Mouse (Mus musculus) embryo, embryonic 9.5 days (tissue): ENCODE results near the gene Cdc7.

ENCODE experiments used
- DNase-seq: peaks from one replicate; pipeline ENCODE4 v3.0.0-alpha.2; 2017; ENCODE audit errors: extremely low spot score

Gene Cdc7

DNA sequence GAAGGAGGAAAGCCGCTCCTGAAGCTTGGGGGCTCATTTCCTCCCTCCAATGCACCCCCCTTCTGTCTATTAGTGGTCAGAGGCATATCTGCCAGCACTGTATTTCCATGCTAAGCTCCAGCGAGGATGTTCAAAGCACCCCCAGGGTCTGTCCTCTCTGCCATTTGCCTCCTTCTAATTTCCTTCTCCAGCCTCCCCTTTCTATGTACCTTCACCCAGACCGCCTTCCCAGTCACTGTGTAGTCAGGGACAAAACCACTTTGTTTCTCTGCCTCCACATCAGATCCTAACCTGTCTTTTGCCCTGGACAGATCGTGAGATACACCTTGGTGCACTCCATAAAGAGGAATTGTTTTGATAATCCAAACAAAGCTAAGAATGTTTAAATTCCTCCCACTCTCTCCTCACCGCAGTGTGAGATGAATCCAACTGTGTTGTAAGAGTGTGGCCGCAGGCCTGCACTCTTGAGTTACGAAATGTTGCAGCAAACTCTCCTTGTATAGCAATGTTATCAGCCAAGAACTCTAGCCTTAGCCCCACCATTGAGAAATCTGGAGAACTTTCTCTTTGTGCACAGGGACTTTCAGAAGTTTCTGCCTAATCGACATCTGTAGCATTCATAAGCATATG lies 27.3 kb downstream of the Cdc7 start:
- no peak for DNase-seq

GRCm38 (mm10) chr5:106994716-106995115 lies 30.6 kb downstream of the Cdc7 start:
- no peak for DNase-seq

GRCm38 (mm10) chr5:106995886-106996538 lies 31.9 kb downstream of the Cdc7 start:
- DNase-seq, result peak; percentile 57

GRCm38 (mm10) chr5:106996539-106997244 lies 32.6 kb downstream of the Cdc7 start:
- DNase-seq, result no peak

GRCm38 (mm10) chr5:107001396-107002090 lies 37.4 kb downstream of the Cdc7 start:
- DNase-seq, result peak; percentile 19

DNA sequence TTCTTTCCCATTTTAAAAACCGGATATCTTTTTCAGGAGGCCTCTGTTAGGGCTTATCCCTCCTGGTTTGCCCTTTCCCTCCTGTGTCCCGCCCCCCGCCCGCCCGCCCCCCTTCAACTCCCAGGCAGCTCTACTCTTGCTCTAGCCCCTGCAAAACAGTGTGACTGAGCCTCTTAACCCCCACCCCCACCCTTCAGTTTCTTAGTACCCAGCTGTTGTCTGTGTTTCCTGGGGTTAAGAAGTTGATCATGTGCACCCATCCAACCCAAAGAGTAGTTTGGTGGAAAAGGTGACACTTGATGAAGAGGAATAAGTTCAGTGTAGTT lies 37.9 kb downstream of the Cdc7 start:
- DNase-seq, result no peak

DNA sequence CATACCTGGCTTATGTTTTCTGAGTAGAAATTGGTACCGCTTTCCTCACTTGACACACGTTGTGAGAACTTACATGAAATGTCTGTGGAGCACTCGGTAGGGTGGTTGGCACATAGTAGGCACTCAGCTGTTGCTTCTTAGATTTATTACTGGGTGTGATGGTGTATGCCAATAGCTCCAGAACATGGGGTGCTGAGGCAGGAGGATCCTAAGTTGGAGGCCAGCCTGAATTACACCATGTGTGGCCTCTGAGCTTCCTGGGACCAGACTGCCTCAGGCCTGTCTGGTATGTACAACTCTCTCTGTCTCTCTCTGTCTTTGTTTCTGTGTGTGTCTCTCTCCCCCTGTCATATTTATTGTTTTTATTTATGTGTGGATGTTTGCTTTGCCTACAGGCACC lies 45.6 kb downstream of the Cdc7 start:
- DNase-seq, result no peak

GRCm38 (mm10) chr5:107010300-107010699 lies 46.2 kb downstream of the Cdc7 start:
- no peak for DNase-seq

- no peak for DNase-seq
Measured at GRCm38 (mm10) chr5:107011316-107012029, 47.4 kb downstream of the Cdc7 start.

DNA sequence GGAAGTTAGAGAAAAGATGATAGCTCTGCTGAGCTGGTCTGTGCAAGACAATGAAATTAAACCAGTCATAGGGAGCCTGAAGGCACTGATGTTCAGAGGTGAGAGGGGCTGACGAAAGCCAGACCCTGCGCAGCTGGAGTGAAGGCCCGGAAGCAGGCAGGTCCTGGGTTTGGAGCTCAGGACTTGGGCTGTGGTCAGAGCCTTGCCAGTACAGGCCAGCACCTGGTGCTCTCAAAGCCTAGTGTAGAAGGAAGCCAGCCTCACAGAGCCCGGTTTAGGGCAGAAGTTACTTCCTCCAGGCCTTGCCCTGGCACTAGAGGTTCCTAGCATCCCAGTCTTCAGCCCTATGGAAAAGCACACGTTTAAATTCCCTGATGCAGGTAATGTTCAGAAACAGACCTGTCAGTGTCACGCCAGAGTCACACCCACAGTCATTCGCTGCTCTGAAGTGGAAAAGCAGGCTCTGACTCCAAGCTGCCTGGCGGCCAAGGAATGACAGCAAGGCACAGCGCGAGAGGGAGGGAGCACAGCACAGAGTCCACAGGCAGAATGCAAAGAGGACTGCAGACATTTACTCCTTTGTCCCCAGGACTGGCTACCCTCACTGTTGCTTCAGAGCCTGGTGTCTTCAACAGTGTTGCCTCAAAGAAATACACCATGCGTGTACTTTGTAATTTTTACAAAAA lies 48.1 kb downstream of the Cdc7 start:
- no peak for DNase-seq

DNA sequence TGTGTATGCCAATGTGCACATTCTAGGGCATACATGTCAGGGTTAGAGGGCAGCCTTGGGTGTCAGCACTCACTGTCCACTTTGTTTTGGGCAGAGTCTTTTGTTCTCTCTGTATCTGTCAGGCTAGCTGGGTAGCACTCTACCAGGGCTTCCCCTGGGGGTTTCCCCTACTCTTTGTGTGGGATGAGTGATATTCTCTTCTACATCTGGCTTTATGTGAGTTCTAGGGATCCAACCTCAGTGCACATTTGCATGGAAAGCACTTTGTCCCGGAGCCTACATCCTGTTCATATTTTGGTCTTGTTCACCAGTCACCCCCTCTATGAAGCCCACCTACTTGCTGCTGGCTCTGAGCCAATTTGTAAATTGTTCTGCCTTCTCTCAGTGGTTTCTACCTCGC lies 49.3 kb downstream of the Cdc7 start:
- no peak for DNase-seq

GRCm38 (mm10) chr5:107014146-107014545 lies 50.0 kb downstream of the Cdc7 start:
- DNase-seq, result no peak

- peak; percentile 29 for DNase-seq
Measured at GRCm38 (mm10) chr5:107015046-107015421, 50.9 kb downstream of the Cdc7 start.

GRCm38 (mm10) chr5:107015422-107016081 lies 51.4 kb downstream of the Cdc7 start:
- DNase-seq, result peak; percentile 44

- no peak for DNase-seq
Measured at GRCm38 (mm10) chr5:107016538-107016937, 52.4 kb downstream of the Cdc7 start.

- DNase-seq, result no peak
Measured at GRCm38 (mm10) chr5:107017544-107017943, 53.4 kb downstream of the Cdc7 start.

- no peak for DNase-seq
Measured at GRCm38 (mm10) chr5:107019057-107019456, 54.9 kb downstream of the Cdc7 start.

DNA sequence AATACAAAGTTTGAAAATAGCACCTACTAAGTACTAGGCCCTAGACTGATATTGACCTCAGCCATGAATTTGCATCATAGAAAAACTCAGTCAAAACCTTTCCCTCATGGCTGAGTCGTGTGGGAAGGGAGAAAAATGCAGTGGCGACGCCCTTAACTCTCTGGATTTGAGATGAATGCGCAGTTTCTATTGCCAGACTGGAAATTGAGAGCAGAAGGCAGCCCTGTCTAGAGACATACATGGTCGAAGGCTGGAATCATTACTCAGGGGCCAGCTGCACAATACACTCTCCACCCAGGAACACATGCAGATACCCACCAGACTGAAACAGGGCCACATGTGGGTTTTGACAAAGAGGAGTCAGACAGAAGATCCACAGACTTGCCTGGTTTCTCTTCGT lies 55.8 kb downstream of the Cdc7 start:
- no peak for DNase-seq

DNA sequence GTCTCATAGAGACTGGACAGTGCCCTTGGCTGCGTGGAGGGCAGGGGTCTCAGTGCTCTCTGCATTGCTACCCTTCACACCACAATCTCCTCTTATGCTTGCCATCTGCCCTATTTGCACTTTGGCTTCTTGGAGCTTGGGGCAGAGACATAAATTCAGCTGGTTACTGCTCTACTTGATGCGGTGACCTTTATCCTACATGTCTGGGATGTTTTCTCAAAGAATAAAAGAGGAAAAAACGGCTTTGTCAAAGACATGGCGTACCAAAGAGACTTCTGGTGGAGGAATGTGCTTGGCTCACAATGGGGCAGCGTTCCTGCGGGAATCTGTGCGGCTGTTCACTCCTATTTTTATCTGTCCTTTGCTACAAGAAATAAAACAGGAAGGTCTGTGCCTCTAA lies 56.2 kb downstream of the Cdc7 start:
- no peak for DNase-seq

- DNase-seq, result no peak
Measured at GRCm38 (mm10) chr5:107021291-107022063, 57.4 kb downstream of the Cdc7 start.
